Mouse (Mus musculus): ENCODE data around the gene Ppy. TPM values are rescaled to one million over a fixed set of nuclear protein-coding genes. Genes with fewer than 3 reads are reported as not detected.

Ppy gene
- polyA plus RNA-seq, 1 experiment from 2014 or later = not detected

- no peak overlapping the region for H3K4me3 ChIP-seq (replicated peaks)
- H3K4me1 ChIP-seq (replicated peaks) = peaks cover 22% of the 10 kb centered on the region
- no peak for ATAC-seq (ENCODE audit: insufficient read depth)
- H3K4me2 ChIP-seq = no peak overlapping the region
- no peaks in the 10 kb centered on the region for H3K9me3 ChIP-seq (replicated peaks)
- H3K27me3 ChIP-seq = peaks cover 46% of the 10 kb centered on the region
- WGBS (ENCODE audit: insufficient replicate concordance) = 25% methylated on average over 4 of the region's 4 CpGs
- no peak overlapping the region for H3K9ac ChIP-seq
- no peak overlapping the region for H3K27ac ChIP-seq (replicated peaks)
- no peaks in the 10 kb centered on the region for H3K36me3 ChIP-seq (replicated peaks)
These were observed 33.4 kb upstream of the Ppy start for GRCm38 (mm10) chr11:102134516-102134915.

GRCm38 (mm10) chr11:102117386-102117785 is 16.3 kb upstream of the Ppy start:
- H3K27ac ChIP-seq (replicated peaks) = 0 out of 2 replicates have a peak overlapping the region, but pooled peaks have one; percentile 2

GRCm38 (mm10) chr11:102116241-102116640 is 15.1 kb upstream of the Ppy start:
- Histone ChIP-seq H3K36me3 (replicated peaks) (no peaks in the 10 kb centered on the region), H3K9ac (no peak overlapping the region), H3K27me3 (peaks cover 32% of the 10 kb centered on the region), H3K4me2 (no peak overlapping the region), H3K4me3 (replicated peaks) (no peak overlapping the region), H3K4me1 (replicated peaks) (peaks cover 20% of the 10 kb centered on the region), H3K9me3 (replicated peaks) (0 out of 2 replicates have a peak, but pooled peaks cover 2% of the 10 kb centered on the region), H3K27ac (replicated peaks) (no peak overlapping the region)
- WGBS (ENCODE audit: insufficient replicate concordance) = 21% methylated on average over 8 of the region's 8 CpGs
- ATAC-seq (ENCODE audit: insufficient read depth) = peak; percentile 44; the same call in 1 of the 2 replicates

More at GRCm38 (mm10) chr11:102117386-102117785, 16.3 kb upstream of the Ppy start:
- Histone ChIP-seq H3K9me3 (replicated peaks) (0 out of 2 replicates have a peak, but pooled peaks cover 2% of the 10 kb centered on the region), H3K36me3 (replicated peaks) (no peaks in the 10 kb centered on the region), H3K27me3 (peaks cover 23% of the 10 kb centered on the region), H3K4me2 (no peak overlapping the region), H3K9ac (no peak overlapping the region), H3K4me3 (replicated peaks) (no peak overlapping the region), H3K4me1 (replicated peaks) (peaks cover 20% of the 10 kb centered on the region)
- ATAC-seq (ENCODE audit: insufficient read depth) = peak; percentile 66
- WGBS (ENCODE audit: insufficient replicate concordance) = 54% methylated on average over 6 of the region's 6 CpGs

GRCm38 (mm10) chr11:102111576-102111975 is 10.5 kb upstream of the Ppy start:
- peaks cover 74% of the 10 kb centered on the region for H3K27me3 ChIP-seq
- 58% methylated on average over 5 of the region's 5 CpGs for WGBS (ENCODE audit: insufficient replicate concordance)

GRCm38 (mm10) chr11:102107732-102108131 is 6.6 kb upstream of the Ppy start, which contains the start of gene Pyy:
Gene Pyy, minus strand, starts transcription at chr11:102107832.
- H3K27ac ChIP-seq (replicated peaks) = no peak within 1 kb of the TSS
- H3K4me1 ChIP-seq (replicated peaks) = peaks cover 9% of the 10 kb centered on the region
- no peak within 1 kb of the TSS for H3K4me3 ChIP-seq (replicated peaks)
- H3K9ac ChIP-seq = no peak within 1 kb of the TSS
- H3K27me3 ChIP-seq = peaks cover 96% of the 10 kb centered on the region
- H3K4me2 ChIP-seq = no peak within 1 kb of the TSS
- H3K9me3 ChIP-seq (replicated peaks) = no peaks in the 10 kb centered on the region
- WGBS (ENCODE audit: insufficient replicate concordance) = 20% methylated on average over 9 of the region's 9 CpGs
- H3K36me3 ChIP-seq (replicated peaks) = no peaks in the 10 kb centered on the region
- no peak for ATAC-seq (ENCODE audit: insufficient read depth)

More at GRCm38 (mm10) chr11:102111576-102111975, 10.5 kb upstream of the Ppy start:
- Histone ChIP-seq H3K36me3 (replicated peaks) (no peaks in the 10 kb centered on the region), H3K4me1 (replicated peaks) (peaks cover 8% of the 10 kb centered on the region), H3K4me3 (replicated peaks) (no peak overlapping the region), H3K27ac (replicated peaks) (no peak overlapping the region), H3K4me2 (no peak overlapping the region), H3K9ac (no peak overlapping the region), H3K9me3 (replicated peaks) (no peaks in the 10 kb centered on the region)
- ATAC-seq (ENCODE audit: insufficient read depth) = no peak

- Histone ChIP-seq H3K4me2 (no peak overlapping the region), H3K9ac (no peak overlapping the region), H3K36me3 (replicated peaks) (no peaks in the 10 kb centered on the region), H3K27ac (replicated peaks) (no peak overlapping the region), H3K4me3 (replicated peaks) (no peak overlapping the region), H3K9me3 (replicated peaks) (no peaks in the 10 kb centered on the region), H3K27me3 (peaks cover 98% of the 10 kb centered on the region), H3K4me1 (replicated peaks) (peaks cover 17% of the 10 kb centered on the region)
- 5% methylated on average over 21 of the region's 21 CpGs for WGBS (ENCODE audit: insufficient replicate concordance)
- ATAC-seq (ENCODE audit: insufficient read depth) = no peak
These were observed 5.8 kb upstream of the Ppy start for GRCm38 (mm10) chr11:102106911-102107310.

GRCm38 (mm10) chr11:102102485-102103258 is 1.6 kb upstream of the Ppy start:
- ATAC-seq (ENCODE audit: insufficient read depth) = 0 out of 2 replicates have a peak, but pooled peaks have one; percentile 9
- no peak overlapping the region for H3K27ac ChIP-seq (replicated peaks)
- peak overlapping the region; percentile 4; the same call in 1 of the 2 replicates for H3K4me2 ChIP-seq
- H3K9me3 ChIP-seq (replicated peaks) = no peaks in the 10 kb centered on the region
- H3K4me1 ChIP-seq (replicated peaks) = peaks cover 24% of the 10 kb centered on the region
- H3K9ac ChIP-seq = no peak overlapping the region
- H3K36me3 ChIP-seq (replicated peaks) = no peaks in the 10 kb centered on the region
- 7% methylated on average over 17 of the region's 17 CpGs for WGBS (ENCODE audit: insufficient replicate concordance)
- H3K27me3 ChIP-seq = peaks cover 100% of the 10 kb centered on the region
- H3K4me3 ChIP-seq (replicated peaks) = no peak overlapping the region

- Histone ChIP-seq H3K4me3 (replicated peaks) (peak overlapping the region; percentile 38), H3K9me3 (replicated peaks) (no peaks in the 10 kb centered on the region)
These were observed 4.2 kb downstream of the Ppy start for GRCm38 (mm10) chr11:102096887-102097391.

GRCm38 (mm10) chr11:102096446-102096845 is 4.7 kb downstream of the Ppy start:
- Histone ChIP-seq H3K27me3 (peaks cover 41% of the 10 kb centered on the region), H3K4me1 (replicated peaks) (peaks cover 53% of the 10 kb centered on the region), H3K9me3 (replicated peaks) (no peaks in the 10 kb centered on the region), H3K9ac (peak overlapping the region; percentile 41), H3K4me2 (peak overlapping the region; percentile 66), H3K4me3 (replicated peaks) (peak overlapping the region; percentile 38), H3K27ac (replicated peaks) (peak overlapping the region; percentile 78), H3K36me3 (replicated peaks) (no peaks in the 10 kb centered on the region)
- WGBS (ENCODE audit: insufficient replicate concordance) = 31% methylated on average over 5 of the region's 5 CpGs
- peak; percentile 13; the same call in 1 of the 2 replicates for ATAC-seq (ENCODE audit: insufficient read depth)

More at GRCm38 (mm10) chr11:102096887-102097391, 4.2 kb downstream of the Ppy start:
- peak; percentile 90 for ATAC-seq (ENCODE audit: insufficient read depth)
- H3K4me2 ChIP-seq = peak overlapping the region; percentile 66
- H3K4me1 ChIP-seq (replicated peaks) = peaks cover 54% of the 10 kb centered on the region
- no peaks in the 10 kb centered on the region for H3K36me3 ChIP-seq (replicated peaks)
- H3K27me3 ChIP-seq = peaks cover 46% of the 10 kb centered on the region
- WGBS (ENCODE audit: insufficient replicate concordance) = 2% methylated on average over 18 of the region's 18 CpGs
- H3K27ac ChIP-seq (replicated peaks) = peak overlapping the region; percentile 78
- H3K9ac ChIP-seq = peak overlapping the region; percentile 41

GRCm38 (mm10) chr11:102095676-102096075 is 5.4 kb downstream of the Ppy start:
- peaks cover 53% of the 10 kb centered on the region for H3K4me1 ChIP-seq (replicated peaks)
- peak overlapping the region; percentile 78 for H3K27ac ChIP-seq (replicated peaks)
- WGBS (ENCODE audit: insufficient replicate concordance) = 73% methylated on average over 3 of the region's 3 CpGs
- no peaks in the 10 kb centered on the region for H3K36me3 ChIP-seq (replicated peaks)
- peaks cover 34% of the 10 kb centered on the region for H3K27me3 ChIP-seq
- no peak overlapping the region for H3K9ac ChIP-seq
- no peak overlapping the region for H3K4me3 ChIP-seq (replicated peaks)
- peak overlapping the region; percentile 66 for H3K4me2 ChIP-seq
- no peaks in the 10 kb centered on the region for H3K9me3 ChIP-seq (replicated peaks)
- ATAC-seq (ENCODE audit: insufficient read depth) = no peak

GRCm38 (mm10) chr11:102089088-102089808 is 11.9 kb downstream of the Ppy start:
- no peaks in the 10 kb centered on the region for H3K9me3 ChIP-seq (replicated peaks)
- H3K9ac ChIP-seq = peak overlapping the region; percentile 77

More at GRCm38 (mm10) chr11:102089088-102089808, 11.9 kb downstream of the Ppy start:
- Histone ChIP-seq H3K4me1 (replicated peaks) (peaks cover 50% of the 10 kb centered on the region), H3K27ac (replicated peaks) (peak overlapping the region; percentile 95), H3K4me3 (replicated peaks) (peak overlapping the region; percentile 68), H3K4me2 (peak overlapping the region; percentile 94), H3K27me3 (no peaks in the 10 kb centered on the region), H3K36me3 (replicated peaks) (peaks cover 8% of the 10 kb centered on the region)
- ATAC-seq (ENCODE audit: insufficient read depth) = peak; percentile 85
- WGBS (ENCODE audit: insufficient replicate concordance) = under 1% methylated on average over 20 of the region's 20 CpGs

All from liver, embryonic 15.5 days (tissue).